Mouse (Mus musculus) ES-CJ7 (cell line): ENCODE results near the gene Epdr1.
"Not testable (repeated sequence)": the region's sequence is repeated elsewhere in the genome, so short reads cannot be mapped to it uniquely, and the experiment has no call there.

Experiments used
- DNase-seq: peaks from one replicate; pipeline ENCODE4 v3.0.0; 2011; ENCODE audit warnings: low read depth, low spot score

The Epdr1 gene

DNA sequence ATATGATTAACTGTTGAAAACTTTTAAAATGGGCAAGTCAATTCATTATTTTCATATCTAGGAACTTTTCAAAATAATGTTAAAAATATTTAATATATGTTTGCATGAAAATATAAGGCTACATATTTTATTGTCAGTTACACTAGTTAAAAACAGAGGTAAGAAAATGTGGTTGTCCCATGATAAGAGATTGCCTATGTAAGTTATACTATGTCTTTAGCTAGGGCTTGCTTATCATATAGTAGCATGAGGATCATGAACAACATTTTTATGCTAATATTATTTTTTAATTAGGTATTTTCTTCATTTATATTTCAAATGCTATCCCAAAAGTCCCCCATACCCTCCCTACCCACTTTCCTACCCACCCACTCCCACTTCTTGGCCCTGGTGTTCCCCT is 14.8 kb downstream of the Epdr1 start:
- DNase-seq, result no peak

DNA sequence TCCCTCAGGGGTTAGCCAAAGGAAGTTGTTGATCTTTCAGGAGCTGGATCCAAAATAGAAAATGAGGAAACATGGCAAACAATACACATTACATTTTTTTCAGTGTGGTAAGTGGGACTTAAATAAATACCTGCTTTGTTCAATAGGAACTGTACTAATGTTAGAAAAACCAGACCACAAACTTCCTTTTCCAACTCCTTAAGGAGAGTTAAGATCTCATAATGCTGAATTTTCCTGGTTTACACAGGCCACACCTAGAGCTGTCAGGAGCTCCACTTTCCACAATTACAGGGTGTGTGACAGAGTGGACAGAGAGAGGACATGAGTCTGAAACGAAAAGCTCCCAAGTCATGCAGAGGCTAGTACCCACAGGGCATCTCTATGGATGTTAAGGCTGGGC is 16.0 kb downstream of the Epdr1 start:
- no peak for DNase-seq

- DNase-seq, result no peak
Measured at GRCm38 (mm10) chr13:19602531-19602930, 17.2 kb downstream of the Epdr1 start.

DNA sequence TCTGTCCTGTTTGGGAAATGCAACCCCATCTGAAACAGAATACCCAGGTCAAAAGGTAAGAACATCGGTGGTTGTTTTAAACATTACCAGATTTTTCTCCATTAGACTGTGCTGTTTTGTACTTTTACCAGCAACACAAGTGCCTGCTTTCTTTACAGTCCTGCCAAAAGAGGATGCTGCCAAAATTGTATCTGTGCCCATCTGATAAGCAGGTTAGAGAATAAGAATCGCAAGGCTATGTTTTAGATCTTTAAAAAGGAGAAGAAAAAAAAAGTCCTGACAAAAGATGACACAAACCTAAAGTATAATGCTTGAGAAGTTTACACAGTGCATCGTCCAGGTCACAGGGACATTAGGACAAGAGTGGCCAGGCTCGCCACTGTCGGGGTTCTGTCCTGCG is 20.5 kb downstream of the Epdr1 start:
- no peak for DNase-seq

- no peak for DNase-seq
Measured at GRCm38 (mm10) chr13:19595141-19595540, 24.6 kb downstream of the Epdr1 start.

- DNase-seq, result no peak
Measured at GRCm38 (mm10) chr13:19590996-19591759, 28.5 kb downstream of the Epdr1 start.

- DNase-seq, result no peak
Measured at GRCm38 (mm10) chr13:19575947-19576346, 43.8 kb downstream of the Epdr1 start.

DNA sequence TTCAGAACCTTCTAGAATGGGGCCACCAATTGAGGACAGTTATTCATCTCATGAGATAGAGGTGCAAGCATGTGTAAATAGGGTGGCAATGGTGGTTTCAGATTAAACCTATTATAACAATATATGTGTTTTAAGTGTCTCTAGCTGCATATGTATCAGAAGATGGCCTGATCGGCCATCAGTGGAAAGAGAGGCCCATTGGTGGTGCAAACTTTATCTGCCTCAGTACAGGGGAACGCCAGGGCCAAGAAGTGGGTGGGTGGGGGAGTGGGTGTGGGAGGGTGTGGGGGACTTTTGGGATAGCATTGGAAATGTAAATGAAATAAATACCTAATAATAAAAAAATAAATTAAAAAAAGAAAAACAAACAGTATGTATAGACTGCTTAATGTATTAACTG is 45.0 kb downstream of the Epdr1 start:
- DNase-seq, result not testable (repeated sequence)

DNA sequence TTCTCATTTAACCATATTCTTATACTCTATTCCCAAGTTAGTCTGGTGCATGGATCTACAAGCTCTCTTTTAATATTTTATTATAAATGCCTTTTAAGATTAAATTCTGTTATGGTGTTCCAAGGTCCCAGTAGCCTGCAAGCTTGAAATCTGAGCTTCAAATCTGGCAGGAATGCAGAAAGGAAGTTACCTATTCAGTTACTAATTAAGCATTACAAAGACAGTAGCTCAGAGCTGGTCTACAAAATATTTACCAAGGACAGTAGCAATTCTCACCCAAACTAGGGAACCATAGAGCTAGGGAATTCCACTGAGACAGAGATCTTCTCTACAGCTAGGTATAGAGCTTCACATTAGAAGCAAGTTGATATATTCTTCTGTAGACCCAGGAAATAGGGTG is 49.6 kb downstream of the Epdr1 start:
- peak; percentile 39 for DNase-seq

- DNase-seq, result no peak
Measured at GRCm38 (mm10) chr13:19562510-19562909, 57.2 kb downstream of the Epdr1 start.

- DNase-seq, result no peak
Measured at GRCm38 (mm10) chr13:19555391-19555790, 64.3 kb downstream of the Epdr1 start.
